Mouse (Mus musculus) embryonic facial prominence, embryonic 13.5 days (tissue): Measurements from ENCODE around the gene Ccdc102a. TPM values are rescaled to one million over a fixed set of nuclear protein-coding genes. Genes with fewer than 3 reads are reported as not detected.
"Not testable (repeated sequence)": the region's sequence is repeated elsewhere in the genome, so short reads cannot be mapped to it uniquely, and the experiment has no call there.

Experiments used
- ATAC-seq: fragments of 200-750 bp; cut with Nextera tagmentation; 2 replicates; pipeline ENCODE4 v1.8.0; 2017; ENCODE audit warnings: low read depth; ENCODE audit not compliant: insufficient number of reproducible peaks, insufficient read depth, low FRiP score, low TSS enrichment
- H3K27ac ChIP-seq: fragments of 300-500 bp; sonication (generic); 2 replicates; pipeline ENCODE4 v1.5.1; 2015; ENCODE audit warnings: moderate library complexity, mild to moderate bottlenecking, inconsistent platforms
- H3K27me3 ChIP-seq: fragments of 300-500 bp; sonication (generic); 2 replicates; pipeline ENCODE4 v1.6.1; 2015; ENCODE audit warnings: mild to moderate bottlenecking, inconsistent platforms
- H3K36me3 ChIP-seq: fragments of 300-500 bp; sonication (generic); 2 replicates; pipeline ENCODE4 v1.6.1; 2015; ENCODE audit warnings: mild to moderate bottlenecking, inconsistent platforms
- H3K4me1 ChIP-seq: fragments of 300-500 bp; sonication (generic); 2 replicates; pipeline ENCODE4 v1.6.1; 2015; ENCODE audit warnings: inconsistent platforms
- H3K4me2 ChIP-seq: fragments of 300-500 bp; sonication (generic); 2 replicates; pipeline ENCODE4 v1.6.1; 2015; ENCODE audit warnings: moderate library complexity, mild to moderate bottlenecking, inconsistent platforms
- H3K4me3 ChIP-seq: fragments of 300-500 bp; sonication (generic); 2 replicates; pipeline ENCODE4 v1.5.1; 2015; ENCODE audit warnings: mild to moderate bottlenecking, inconsistent platforms
- H3K9ac ChIP-seq: fragments of 300-500 bp; sonication (generic); 2 replicates; pipeline ENCODE4 v1.6.1; 2015; ENCODE audit warnings: mild to moderate bottlenecking, inconsistent platforms
- H3K9me3 ChIP-seq: fragments of 300-500 bp; sonication (generic); 2 replicates; pipeline ENCODE4 v1.6.1; 2016; ENCODE audit warnings: inconsistent platforms
- WGBS: fragments of 180-500 bp; shearing (Covaris S2); methylation state at CpG from one replicate; pipeline ENCODE4 v1.1.7; 2015; ENCODE audit warnings: mixed read lengths; 5-methylcytosine and 5-hydroxymethylcytosine counted together
- polyA plus RNA-seq: library from polyadenylated mRNA; unstranded; fragments of >200 nt; fragmentation: Nextera tagmentation; extraction: Ambion mirVana; gene quantifications from 2 replicates; pipeline ENCODE4 v1.2.1, GENCODE M21; 2015

Ccdc102a gene
- polyA plus RNA-seq, 1 experiment from 2014 or later: 40.7 TPM

GRCm38 (mm10) chr8:94861352-94861910 is 56.5 kb downstream of the Ccdc102a start:
- no peaks in the 10 kb centered on the region for H3K9me3 ChIP-seq
- H3K27me3 ChIP-seq: no peaks in the 10 kb centered on the region
- H3K36me3 ChIP-seq: peaks cover 62% of the 10 kb centered on the region
- H3K4me3 ChIP-seq: no peak overlapping the region
- no peak overlapping the region for H3K4me2 ChIP-seq
- ATAC-seq: no peak
- WGBS: 71% methylated on average over 8 of the region's 8 CpGs
- no peak overlapping the region for H3K9ac ChIP-seq
- H3K4me1 ChIP-seq: peaks cover 26% of the 10 kb centered on the region
- no peak overlapping the region for H3K27ac ChIP-seq

- Histone ChIP-seq H3K4me2 (peak within 1 kb of the TSS; percentile 81), H3K4me3 (peak within 1 kb of the TSS; percentile 99), H3K36me3 (peaks cover 51% of the 10 kb centered on the region), H3K27ac (peak within 1 kb of the TSS; percentile 77), H3K9me3 (no peaks in the 10 kb centered on the region), H3K9ac (peak within 1 kb of the TSS; percentile 98), H3K4me1 (peaks cover 26% of the 10 kb centered on the region), H3K27me3 (no peaks in the 10 kb centered on the region)
- under 1% methylated on average over 68 of the region's 68 CpGs for WGBS
- peak; percentile 60; the same call in 1 of the 2 replicates for ATAC-seq
Observed at GRCm38 (mm10) chr8:94857346-94858173, 60.3 kb downstream of the Ccdc102a start, which contains the start of gene Polr2c. Gene Polr2c, plus strand, starts transcription at chr8:94857450.

GRCm38 (mm10) chr8:94857011-94857345 is 60.9 kb downstream of the Ccdc102a start:
- peak overlapping the region; percentile 81 for H3K4me2 ChIP-seq
- H3K9me3 ChIP-seq: no peaks in the 10 kb centered on the region
- 33% methylated on average over 5 of the region's 5 CpGs for WGBS
- no peak overlapping the region for H3K27ac ChIP-seq
- H3K4me1 ChIP-seq: peaks cover 26% of the 10 kb centered on the region
- H3K4me3 ChIP-seq: peak overlapping the region; percentile 99
- no peak overlapping the region for H3K9ac ChIP-seq
- no peaks in the 10 kb centered on the region for H3K27me3 ChIP-seq
- no peak for ATAC-seq
- H3K36me3 ChIP-seq: peaks cover 51% of the 10 kb centered on the region

GRCm38 (mm10) chr8:94854761-94855160 is 63.1 kb downstream of the Ccdc102a start:
- not testable (repeated sequence) for ATAC-seq, H3K27me3 ChIP-seq, H3K9me3 ChIP-seq, H3K4me3 ChIP-seq, H3K27ac ChIP-seq, H3K4me2 ChIP-seq
- Histone ChIP-seq H3K4me1 (peaks cover 17% of the 10 kb centered on the region), H3K9ac (0 out of 2 replicates have a peak overlapping the region, but pooled peaks have one; percentile 6), H3K36me3 (peaks cover 56% of the 10 kb centered on the region)
- WGBS: 90% methylated on average over 11 of the region's 11 CpGs

Other genes with a start within 250 kb of the Ccdc102a start
- gene Pllp, start 221.8 kb downstream of the Ccdc102a start, polyA plus RNA-seq: 3.4 and 4.1 TPM in 2 replicates
- gene Ccl22, start 172.5 kb downstream of the Ccdc102a start, polyA plus RNA-seq: not detected in 2 replicates
- 7.8 and 9.8 TPM in 2 replicates for gene Cx3cl1, start 146.1 kb downstream of the Ccdc102a start, polyA plus RNA-seq
- gene Ccl17, start 107.6 kb downstream of the Ccdc102a start, polyA plus RNA-seq: not detected in 2 replicates
- 61.8 and 65.9 TPM in 2 replicates for gene Coq9, start 79.8 kb downstream of the Ccdc102a start, polyA plus RNA-seq
- 109 and 123 TPM in 2 replicates for gene Ciapin1, start 79.7 kb downstream of the Ccdc102a start, polyA plus RNA-seq
- gene Polr2c, start 60.6 kb downstream of the Ccdc102a start, polyA plus RNA-seq: 152 and 159 TPM in 2 replicates
- gene Dok4, start 41.8 kb downstream of the Ccdc102a start, polyA plus RNA-seq: 23.2 and 23.7 TPM in 2 replicates
- gene Adgrg5, start 5.6 kb upstream of the Ccdc102a start, polyA plus RNA-seq: 0.07 and 0.12 TPM in 2 replicates
- 18.4 and 19.8 TPM in 2 replicates for gene Adgrg1, start 56.7 kb upstream of the Ccdc102a start, polyA plus RNA-seq
- gene Adgrg3, start 99.6 kb upstream of the Ccdc102a start, polyA plus RNA-seq: 2.1 and 2.8 TPM in 2 replicates
- 0.32 TPM in 1 of 2 replicates, not detected in the other for gene Drc7, start 137.0 kb upstream of the Ccdc102a start, polyA plus RNA-seq
- gene Katnb1, start 163.1 kb upstream of the Ccdc102a start, polyA plus RNA-seq: 24.7 and 27.5 TPM in 2 replicates